Mouse (Mus musculus) 3134 (cell line): Measurements from ENCODE around the gene Trim15.
"Not testable (repeated sequence)": the region's sequence is repeated elsewhere in the genome, so short reads cannot be mapped to it uniquely, and the experiment has no call there.

Experiments
- DNase-seq: peaks from one replicate; pipeline ENCODE4 v3.0.0-alpha.2; 2011; ENCODE audit warnings: low spot score; ENCODE audit not compliant: insufficient read length; ENCODE audit errors: extremely low read depth

Gene Trim15

GRCm38 (mm10) chr17:36866719-36867527, at the start of gene Trim15:
Gene Trim15 (minus strand): TSS chr17:36867210.
- no peak for DNase-seq

DNA sequence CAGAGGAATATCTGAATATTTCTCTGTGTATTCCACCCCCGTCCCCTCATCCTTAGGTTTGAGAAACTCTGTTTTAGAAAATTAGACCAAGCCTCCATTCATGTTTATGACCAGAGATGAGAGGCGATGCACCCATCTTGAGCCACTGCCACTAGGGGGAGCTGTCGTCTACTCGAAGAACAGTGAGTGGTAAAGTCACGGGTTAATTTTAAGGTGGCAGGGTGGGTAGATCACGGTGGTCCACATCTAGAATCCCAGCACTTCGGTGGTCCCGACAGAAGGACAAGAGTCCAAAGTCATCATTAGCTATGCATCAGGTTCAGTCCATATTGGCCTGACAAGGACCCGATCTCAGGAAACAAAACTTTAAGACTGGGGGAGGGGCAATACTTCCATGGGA, 48.1 kb upstream of the Trim15 start:
- DNase-seq, result peak; percentile 28

DNA sequence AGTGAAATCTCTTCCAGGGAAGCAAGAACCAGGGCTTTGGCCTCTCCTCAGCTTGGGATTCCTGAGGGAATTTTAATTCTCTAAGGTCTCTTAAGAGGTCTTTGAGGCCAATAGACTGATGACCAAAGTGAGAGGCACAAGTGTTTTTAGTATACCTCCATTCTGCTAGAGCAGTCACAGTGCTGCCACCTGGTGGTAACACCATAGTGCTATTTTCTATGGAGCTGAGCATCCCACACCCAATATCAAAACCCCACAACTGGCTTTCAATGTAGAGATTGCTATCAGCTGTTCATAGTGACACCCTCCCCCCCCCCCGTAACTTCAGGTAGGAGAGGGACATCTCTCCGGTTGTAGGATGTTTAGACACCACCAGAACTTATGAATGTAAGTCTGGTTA, 47.1 kb upstream of the Trim15 start:
- no peak for DNase-seq

DNA sequence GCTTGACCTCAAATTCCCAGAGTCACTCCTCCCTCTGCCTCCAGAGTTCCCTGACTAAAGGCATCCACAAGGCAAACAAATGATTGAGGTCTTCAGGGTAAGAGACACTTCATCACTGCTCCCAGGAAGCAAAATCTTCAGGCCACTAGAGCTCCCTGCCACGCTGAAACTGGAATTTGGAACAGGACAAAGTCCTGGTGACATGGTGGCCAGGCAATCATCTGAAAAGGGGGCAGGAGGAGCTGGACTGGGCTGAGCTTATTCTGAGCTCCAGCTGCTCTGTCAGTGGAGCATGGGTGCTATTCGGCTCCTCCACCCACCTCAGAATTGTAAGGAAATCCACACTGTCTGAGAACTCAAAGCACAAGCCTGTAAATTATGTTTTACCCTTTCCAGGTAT, 45.0 kb upstream of the Trim15 start:
- DNase-seq, result no peak

GRCm38 (mm10) chr17:36909802-36910201, 42.8 kb upstream of the Trim15 start:
- DNase-seq, result no peak

- DNase-seq, result no peak
These were observed 41.2 kb upstream of the Trim15 start for GRCm38 (mm10) chr17:36908235-36908634.

- DNase-seq, result no peak
These were observed 36.6 kb upstream of the Trim15 start for GRCm38 (mm10) chr17:36903651-36904050.

DNA sequence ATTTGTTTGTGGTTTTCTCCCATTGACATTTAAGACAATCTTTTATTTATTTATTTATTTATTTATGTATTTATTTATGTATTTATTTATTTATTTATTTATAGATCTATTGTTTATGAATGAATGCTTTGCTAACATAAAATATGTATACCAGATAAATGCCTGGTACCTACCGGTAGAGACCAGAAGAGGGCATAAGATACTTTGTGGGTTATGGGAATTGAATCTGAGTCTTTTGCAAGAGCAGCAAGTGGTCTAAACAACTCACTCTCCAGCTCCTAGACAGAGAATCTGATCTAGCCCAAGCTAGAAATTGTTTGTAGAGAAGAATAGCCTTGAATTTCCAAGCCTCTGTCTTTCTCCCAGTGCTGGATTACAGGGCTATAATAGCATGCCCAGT, 33.7 kb upstream of the Trim15 start:
- no peak for DNase-seq

GRCm38 (mm10) chr17:36900001-36900400, 33.0 kb upstream of the Trim15 start:
- no peak for DNase-seq

- no peak for DNase-seq
These were observed 32.4 kb upstream of the Trim15 start for GRCm38 (mm10) chr17:36899376-36899775.

GRCm38 (mm10) chr17:36897552-36898205, 30.7 kb upstream of the Trim15 start, which contains the start of gene Trim31:
Gene Trim31 (plus strand): TSS chr17:36898118.
- DNase-seq, result no peak

- DNase-seq, result no peak
These were observed 30.1 kb upstream of the Trim15 start for GRCm38 (mm10) chr17:36897065-36897464.

GRCm38 (mm10) chr17:36896583-36896982, 29.6 kb upstream of the Trim15 start:
- no peak for DNase-seq

- no peak for DNase-seq
These were observed 26.4 kb upstream of the Trim15 start for GRCm38 (mm10) chr17:36893387-36893786.

- no peak for DNase-seq
These were observed 25.4 kb upstream of the Trim15 start for GRCm38 (mm10) chr17:36892362-36892761.

DNA sequence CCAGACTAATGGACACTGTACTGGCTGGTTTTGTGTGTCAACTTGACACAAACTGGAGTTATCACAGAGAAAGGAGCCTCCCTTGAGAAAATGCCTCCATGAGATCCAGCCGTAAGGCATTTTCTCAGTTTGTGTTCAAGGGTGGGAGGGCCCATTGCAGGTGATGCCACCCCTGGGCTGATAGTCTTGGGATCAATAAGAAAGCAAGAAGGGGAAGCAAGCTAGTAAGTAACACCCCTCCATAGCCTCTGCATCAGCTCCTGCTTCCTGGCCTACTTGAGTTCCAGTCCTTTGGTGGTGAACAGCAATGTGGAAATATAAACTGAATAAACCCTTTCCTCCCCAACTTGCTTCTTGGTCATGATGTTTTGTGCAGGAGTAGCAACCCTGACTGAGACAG, 24.5 kb upstream of the Trim15 start:
- not testable (repeated sequence) for DNase-seq

- no peak for DNase-seq
These were observed 23.3 kb upstream of the Trim15 start, which contains the start of gene Trim40 for GRCm38 (mm10) chr17:36890073-36890903. Gene Trim40 (minus strand): TSS chr17:36890123.

DNA sequence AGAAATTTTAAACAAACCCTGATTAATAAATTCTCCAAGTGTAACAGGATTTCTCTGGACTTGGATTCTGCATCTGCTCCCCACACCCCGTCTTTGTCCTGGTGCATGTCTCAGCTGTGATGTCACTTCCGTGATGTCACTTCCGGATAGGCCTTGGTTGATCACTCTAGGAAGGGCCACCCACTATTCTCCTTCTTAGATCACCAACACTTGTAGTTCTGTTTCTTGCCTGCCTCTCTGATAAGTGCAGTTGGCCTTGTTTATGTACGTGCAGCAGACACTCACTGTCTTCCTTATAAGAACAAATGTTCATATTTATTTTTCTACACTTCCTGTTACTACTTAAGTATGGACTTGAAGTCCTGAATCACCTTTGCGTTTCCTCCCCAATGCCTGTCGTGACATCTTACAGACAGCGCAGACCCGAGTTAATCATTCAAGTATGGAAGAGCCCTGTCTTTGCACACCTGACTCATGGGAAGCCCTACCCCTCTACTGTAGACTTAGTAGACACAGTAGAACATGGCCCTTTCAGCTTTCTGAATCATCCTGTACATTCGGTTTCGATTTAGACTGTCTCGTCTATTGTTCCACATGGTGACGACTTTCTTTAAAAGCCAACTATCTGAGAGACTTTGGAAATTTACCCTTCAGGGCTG, 18.3 kb upstream of the Trim15 start:
- no peak for DNase-seq

DNA sequence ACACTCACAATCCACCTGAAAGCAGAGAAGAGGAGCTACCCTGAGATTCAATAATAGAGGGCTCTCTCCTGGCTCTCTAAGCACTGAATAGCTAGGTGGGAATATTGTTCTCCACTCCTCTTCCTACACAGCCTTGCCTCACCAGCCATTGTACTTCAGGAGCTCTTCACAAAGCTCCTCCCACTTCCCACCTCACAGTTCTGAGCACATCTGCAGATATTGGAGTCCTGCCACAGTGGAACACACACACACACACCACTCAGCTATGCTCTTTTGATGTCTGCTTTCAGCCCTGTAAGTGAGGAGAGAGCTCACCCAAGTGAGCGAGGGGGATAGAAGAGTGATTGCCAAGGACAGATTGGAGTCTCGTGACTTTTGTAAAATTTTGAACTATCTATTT, 16.3 kb upstream of the Trim15 start:
- no peak for DNase-seq

GRCm38 (mm10) chr17:36874636-36875035, 7.6 kb upstream of the Trim15 start:
- no peak for DNase-seq
